Mouse (Mus musculus) midbrain, embryonic 11.5 days (tissue): Measurements from ENCODE around the gene Scarf1. TPM values are rescaled to one million over a fixed set of nuclear protein-coding genes. Genes with fewer than 3 reads are reported as not detected.

Experiments used
- ATAC-seq: fragments of 200-750 bp; cut with Nextera tagmentation; 2 replicates; pipeline ENCODE4 v1.8.0; 2017; ENCODE audit warnings: moderate TSS enrichment, moderate library complexity; ENCODE audit not compliant: low FRiP score
- DNase-seq: peaks from one replicate; pipeline ENCODE4 v3.0.0; 2015; ENCODE audit warnings: low spot score; ENCODE audit errors: missing footprints
- H3K27ac ChIP-seq: fragments of 300-500 bp; sonication (generic); 2 replicates; pipeline ENCODE4 v1.5.1; 2014; ENCODE audit warnings: low read depth, low read length
- H3K27me3 ChIP-seq: fragments of 300-500 bp; sonication (generic); 2 replicates; pipeline ENCODE4 v1.6.1; 2014; ENCODE audit warnings: mild to moderate bottlenecking, low read length, moderate library complexity, mixed read lengths; ENCODE audit not compliant: control insufficient read depth, insufficient read depth
- H3K36me3 ChIP-seq: fragments of 300-500 bp; sonication (generic); 2 replicates; pipeline ENCODE4 v1.6.1; 2014; ENCODE audit warnings: mild to moderate bottlenecking, low read length, moderate library complexity, mixed read lengths; ENCODE audit not compliant: control insufficient read depth, insufficient read depth
- H3K4me1 ChIP-seq: fragments of 300-500 bp; sonication (generic); 2 replicates; pipeline ENCODE4 v1.6.1; 2014; ENCODE audit warnings: low read length; ENCODE audit not compliant: control insufficient read depth, insufficient read depth
- H3K4me2 ChIP-seq: fragments of 300-500 bp; sonication (generic); 2 replicates; pipeline ENCODE4 v1.6.1; 2014; ENCODE audit warnings: mild to moderate bottlenecking, moderate library complexity
- H3K4me3 ChIP-seq: fragments of 300-500 bp; sonication (generic); 2 replicates; pipeline ENCODE4 v1.5.1; 2014; ENCODE audit warnings: low read depth, low read length
- H3K9ac ChIP-seq: fragments of 300-500 bp; sonication (generic); 2 replicates; pipeline ENCODE4 v1.6.1; 2014; ENCODE audit warnings: low read length
- H3K9me3 ChIP-seq: fragments of 300-500 bp; sonication (generic); 2 replicates; pipeline ENCODE4 v1.6.1; 2016; ENCODE audit warnings: low read length; ENCODE audit not compliant: control insufficient read depth
- WGBS: fragments of 180-500 bp; shearing (Covaris S2); extraction: QIAGEN DNeasy Blood & Tissue Kit; methylation state at CpG from one replicate; pipeline ENCODE4 v1.1.7; 2014; 5-methylcytosine and 5-hydroxymethylcytosine counted together
- polyA plus RNA-seq: library from polyadenylated mRNA; unstranded; fragments of >200 nt; fragmentation: Nextera tagmentation; extraction: Ambion mirVana; gene quantifications from 2 replicates; pipeline ENCODE4 v1.2.1, GENCODE M21; 2014

Scarf1 gene
- polyA plus RNA-seq, 1 experiment from 2014 or later = 2.9 TPM

DNA sequence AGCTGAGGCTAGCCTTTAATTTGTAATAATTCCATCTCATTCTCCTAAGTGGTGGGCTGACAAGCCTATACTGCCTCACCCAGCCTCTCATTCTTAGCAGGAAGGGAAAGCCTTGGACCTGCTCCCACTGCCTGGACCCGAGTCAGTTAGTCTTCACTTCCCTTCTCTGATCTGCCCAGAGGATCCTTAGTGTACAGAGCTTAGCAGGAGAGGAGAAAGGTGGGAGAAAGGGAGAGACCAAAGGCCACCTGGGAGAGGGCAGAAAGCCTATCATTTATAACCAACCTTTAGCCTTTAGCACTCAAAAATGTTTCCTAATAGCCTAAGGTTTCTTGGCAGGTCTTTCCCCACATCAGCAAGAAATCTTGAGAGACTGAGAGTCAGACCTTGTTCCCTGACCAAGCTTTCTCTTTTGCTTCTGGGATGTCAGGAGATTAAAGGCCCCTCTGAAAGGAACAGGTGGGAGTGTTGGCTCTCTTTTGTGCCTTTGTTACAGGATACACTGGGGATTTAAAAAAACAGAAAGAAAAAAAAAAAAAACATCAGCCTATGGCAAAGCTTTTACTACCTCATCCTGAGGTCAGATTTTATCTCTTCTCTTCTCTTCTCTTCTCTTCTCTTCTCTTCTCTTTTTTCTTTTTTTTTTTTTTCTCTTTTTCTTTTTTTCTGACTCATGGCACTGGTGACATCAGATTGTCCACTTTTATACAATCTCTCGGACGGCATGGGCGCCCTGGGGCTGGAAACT is 21.1 kb downstream of the Scarf1 start:
- Histone ChIP-seq H3K4me2 (no peak overlapping the region), H3K9me3 (no peaks in the 10 kb centered on the region), H3K4me1 (peaks cover 5% of the 10 kb centered on the region), H3K4me3 (no peak overlapping the region), H3K9ac (no peak overlapping the region), H3K27ac (no peak overlapping the region), H3K36me3 (no peaks in the 10 kb centered on the region), H3K27me3 (no peaks in the 10 kb centered on the region)
- 50% methylated on average over 4 of the region's 4 CpGs for WGBS
- no peak for DNase-seq
- no peak for ATAC-seq

GRCm38 (mm10) chr11:75535106-75535795 is 21.9 kb downstream of the Scarf1 start:
- H3K27ac ChIP-seq = no peak overlapping the region
- no peak overlapping the region for H3K9ac ChIP-seq
- H3K36me3 ChIP-seq = no peaks in the 10 kb centered on the region
- H3K9me3 ChIP-seq = no peaks in the 10 kb centered on the region
- H3K4me3 ChIP-seq = no peak overlapping the region
- peaks cover 5% of the 10 kb centered on the region for H3K4me1 ChIP-seq
- 63% methylated on average over 13 of the region's 13 CpGs for WGBS
- DNase-seq (no peak), ATAC-seq (no peak)
- H3K27me3 ChIP-seq = no peaks in the 10 kb centered on the region
- H3K4me2 ChIP-seq = no peak overlapping the region

DNA sequence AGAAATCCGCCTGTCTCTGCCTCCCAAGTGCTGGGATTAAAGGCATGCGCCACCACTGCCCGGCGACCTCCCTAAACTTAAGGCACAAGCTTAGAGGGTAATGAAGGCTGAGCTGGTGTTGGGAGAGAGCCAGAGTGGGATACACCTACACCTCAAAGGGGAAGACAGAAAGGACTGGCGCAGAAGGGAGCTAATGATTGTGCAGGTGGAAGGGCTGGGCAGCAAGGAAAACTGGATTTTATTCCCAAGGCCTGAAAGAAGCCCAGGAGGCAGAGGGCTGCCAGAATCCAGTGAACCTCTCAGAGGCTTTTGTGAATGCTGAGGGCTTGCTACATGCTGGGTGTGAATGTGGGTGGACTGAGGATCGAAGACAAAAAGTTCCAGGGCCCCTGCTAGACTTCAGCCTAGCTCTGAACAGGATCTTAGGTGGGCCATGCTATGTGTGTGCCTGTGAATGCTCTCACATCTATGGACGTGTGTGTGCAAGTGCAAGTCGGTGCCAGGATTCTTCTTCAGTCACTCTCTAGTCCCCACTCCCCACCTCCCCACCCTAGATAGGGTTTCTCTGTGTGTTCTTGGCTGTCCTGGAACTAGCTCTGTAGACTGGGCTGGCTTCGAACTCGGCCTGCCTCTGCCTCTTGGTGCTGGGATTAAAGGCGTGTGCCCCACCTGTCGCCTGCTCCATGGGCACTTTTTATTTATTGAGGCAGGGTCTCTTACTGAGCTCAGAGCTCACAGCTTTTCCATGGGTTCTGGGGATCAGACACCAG is 23.1 kb downstream of the Scarf1 start:
- WGBS = 89% methylated on average over 12 of the region's 12 CpGs
- Histone ChIP-seq H3K4me1 (peaks cover 5% of the 10 kb centered on the region), H3K9me3 (no peaks in the 10 kb centered on the region), H3K36me3 (no peaks in the 10 kb centered on the region), H3K4me3 (no peak overlapping the region), H3K9ac (no peak overlapping the region), H3K27ac (no peak overlapping the region), H3K27me3 (no peaks in the 10 kb centered on the region), H3K4me2 (no peak overlapping the region)
- ATAC-seq (no peak), DNase-seq (no peak)

GRCm38 (mm10) chr11:75537025-75537414 is 23.7 kb downstream of the Scarf1 start:
- Histone ChIP-seq H3K4me1 (peaks cover 5% of the 10 kb centered on the region), H3K9me3 (no peaks in the 10 kb centered on the region), H3K36me3 (no peaks in the 10 kb centered on the region), H3K4me2 (no peak overlapping the region), H3K27ac (no peak overlapping the region), H3K27me3 (no peaks in the 10 kb centered on the region), H3K4me3 (no peak overlapping the region), H3K9ac (no peak overlapping the region)
- ATAC-seq (no peak), DNase-seq (no peak)
- WGBS = 86% methylated on average over 8 of the region's 8 CpGs

GRCm38 (mm10) chr11:75537491-75538183 is 24.3 kb downstream of the Scarf1 start:
- ATAC-seq = peak; percentile 35; the same call in 1 of the 2 replicates
- H3K36me3 ChIP-seq = no peaks in the 10 kb centered on the region
- no peaks in the 10 kb centered on the region for H3K27me3 ChIP-seq
- no peaks in the 10 kb centered on the region for H3K9me3 ChIP-seq
- H3K4me1 ChIP-seq = no peaks in the 10 kb centered on the region; the same call in 1 of the 2 replicates
- no peak overlapping the region for H3K4me3 ChIP-seq
- H3K4me2 ChIP-seq = no peak overlapping the region
- WGBS = 52% methylated on average over 11 of the region's 11 CpGs
- H3K9ac ChIP-seq = peak overlapping the region; percentile 24; the same call in 1 of the 2 replicates
- no peak for DNase-seq
- no peak overlapping the region for H3K27ac ChIP-seq

GRCm38 (mm10) chr11:75538184-75538969 is 25.0 kb downstream of the Scarf1 start:
- Histone ChIP-seq H3K9me3 (no peaks in the 10 kb centered on the region), H3K9ac (peak overlapping the region; percentile 24; the same call in 1 of the 2 replicates), H3K4me2 (no peak overlapping the region), H3K36me3 (no peaks in the 10 kb centered on the region), H3K27ac (no peak overlapping the region), H3K4me3 (no peak overlapping the region), H3K27me3 (no peaks in the 10 kb centered on the region), H3K4me1 (no peaks in the 10 kb centered on the region)
- ATAC-seq = no peak
- DNase-seq = no peak
- 69% methylated on average over 9 of the region's 9 CpGs for WGBS

DNA sequence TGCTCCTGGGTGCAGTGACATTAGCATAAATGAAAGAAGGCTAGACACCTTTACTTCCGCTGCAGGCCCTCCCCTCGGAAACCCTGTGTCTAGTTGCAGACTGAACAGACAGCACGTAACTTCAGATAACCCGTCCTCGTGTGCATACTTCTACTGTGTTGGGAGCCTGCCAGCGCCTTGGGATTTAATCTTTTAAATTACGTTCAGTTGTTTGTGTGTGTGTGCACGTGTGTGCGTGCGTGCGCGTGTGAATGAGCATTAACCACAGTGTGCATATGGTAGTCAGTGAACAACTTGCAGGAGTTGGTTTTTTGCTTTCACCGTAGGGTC is 25.6 kb downstream of the Scarf1 start:
- ATAC-seq = no peak
- H3K27me3 ChIP-seq = no peaks in the 10 kb centered on the region
- DNase-seq = no peak
- no peak overlapping the region for H3K9ac ChIP-seq
- 90% methylated on average over 13 of the region's 13 CpGs for WGBS
- H3K27ac ChIP-seq = no peak overlapping the region
- no peaks in the 10 kb centered on the region for H3K4me1 ChIP-seq
- no peaks in the 10 kb centered on the region for H3K36me3 ChIP-seq
- H3K4me2 ChIP-seq = no peak overlapping the region
- H3K4me3 ChIP-seq = no peak overlapping the region
- no peaks in the 10 kb centered on the region for H3K9me3 ChIP-seq

DNA sequence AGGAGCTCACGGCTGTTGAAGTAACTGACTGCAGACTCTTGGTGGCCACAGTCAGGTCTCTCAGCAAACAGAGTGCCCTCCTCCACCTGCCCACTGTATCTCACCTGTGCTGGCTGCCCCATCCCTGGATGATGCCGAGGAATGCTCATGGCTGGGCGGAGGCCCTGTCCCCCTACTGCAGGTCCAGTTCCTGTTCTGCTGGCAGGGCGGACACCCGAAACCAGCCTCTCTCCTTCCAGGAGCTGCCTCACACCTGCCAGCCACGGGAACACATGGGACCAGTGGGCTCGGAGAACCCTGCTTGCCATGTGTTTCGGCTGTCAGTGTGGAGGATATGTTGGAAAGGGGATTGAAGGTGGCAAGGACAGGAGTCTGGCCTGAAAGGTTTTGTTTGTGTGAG is 26.9 kb downstream of the Scarf1 start:
- DNase-seq (no peak), ATAC-seq (no peak)
- Histone ChIP-seq H3K4me3 (no peak overlapping the region), H3K27ac (0 out of 2 replicates have a peak overlapping the region, but pooled peaks have one; percentile 6), H3K4me2 (no peak overlapping the region), H3K27me3 (no peaks in the 10 kb centered on the region), H3K36me3 (no peaks in the 10 kb centered on the region), H3K9ac (no peak overlapping the region), H3K4me1 (no peaks in the 10 kb centered on the region), H3K9me3 (no peaks in the 10 kb centered on the region)
- WGBS = 88% methylated on average over 8 of the region's 8 CpGs
